Mouse (Mus musculus) cerebellum, adult 2 months (tissue): Measurements from ENCODE around the gene Vmn1r55.

Source experiments
- CTCF ChIP-seq: fragments of 200-500 bp; IDR thresholded peaks from 2 replicates; pipeline ENCODE4 v1.5.1; 2011; ENCODE audit warnings: low read depth, mild to moderate bottlenecking, control low read depth, low read length, moderate library complexity, borderline replicate concordance; ENCODE audit not compliant: insufficient read depth
- POLR2A ChIP-seq: fragments of 200-500 bp; IDR thresholded peaks from 2 replicates; pipeline ENCODE4 v1.6.1; 2011; ENCODE audit warnings: low read length, control low read depth, borderline replicate concordance; ENCODE audit not compliant: insufficient read depth

DNA sequence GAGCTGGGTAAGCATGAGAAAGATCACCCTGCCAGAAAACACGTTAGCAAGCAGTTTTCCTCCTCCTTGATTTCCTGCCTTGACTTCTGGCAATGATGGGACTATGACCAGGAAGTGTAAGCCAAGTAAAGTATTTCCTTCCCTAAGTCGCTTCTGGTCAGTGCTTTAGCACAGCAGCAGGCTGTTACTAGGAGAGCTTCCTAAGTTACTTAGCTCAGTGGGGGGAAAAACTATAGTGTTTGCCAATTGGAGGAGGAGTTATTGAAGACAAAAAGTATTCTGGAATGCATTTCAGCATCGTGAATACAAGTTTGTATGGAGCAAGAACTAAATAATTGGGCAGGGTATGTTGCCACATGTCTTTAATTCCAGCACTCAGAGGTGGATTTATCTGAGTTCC is 36.8 kb downstream of the Vmn1r55 start:
- TF ChIP-seq CTCF: no peak
- no peak for TF ChIP-seq POLR2A
